Mouse (Mus musculus): ENCODE measurements at regions not wholly inside any gene's neighbourhood (a gene's known extent, or its start where the extent isn't known, plus 50 kb on each side); places are given as distances from the start of the nearest gene placed in this dataset.

DNA sequence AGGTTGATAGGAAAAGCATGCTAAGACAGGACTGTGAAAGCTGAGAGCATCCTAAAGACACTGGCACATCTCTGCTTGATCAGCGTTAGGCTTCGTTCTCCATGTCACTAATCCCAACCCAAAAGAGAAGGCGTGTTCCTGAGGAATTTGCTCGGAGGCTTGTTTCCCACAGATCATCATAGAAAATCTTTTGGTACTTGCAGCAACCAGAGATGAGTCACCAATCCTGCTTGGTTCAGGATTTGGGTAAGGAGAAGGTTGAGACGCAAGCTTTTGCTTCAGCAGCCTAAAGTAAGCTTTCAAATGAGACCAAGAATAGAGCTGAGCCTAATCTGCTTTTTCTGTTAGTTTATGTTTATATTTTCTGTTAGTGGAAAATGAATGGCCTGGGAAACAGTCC, 80.7 kb downstream of the Tnfsf18 start:
- Histone ChIP-seq H3K36me3 (ENCODE audit: insufficient read depth, low read length) (no peaks in the 10 kb centered on the region), H3K27me3 (ENCODE audit: insufficient read depth, low read length) (no peaks in the 10 kb centered on the region), H3K9me3 (ENCODE audit: low read length) (no peaks in the 10 kb centered on the region), H3K4me3 (ENCODE audit: low read depth, low read length) (no peak overlapping the region), H3K9ac (replicated peaks; ENCODE audit: low read length, poor library complexity, severe bottlenecking) (no peak overlapping the region), H3K4me1 (ENCODE audit: insufficient read depth, low read length) (no peaks in the 10 kb centered on the region), H3K4me2 (ENCODE audit: low read depth, low read length, poor library complexity, severe bottlenecking) (no peak overlapping the region), H3K27ac (ENCODE audit: low read depth, low read length) (no peak overlapping the region)
- 85% methylated on average over 5 of the region's 5 CpGs for WGBS
- ATAC-seq (ENCODE audit: low FRiP score) (no peak), DNase-seq (ENCODE audit: low spot score) (no peak)
- TF ChIP-seq CTCF (IDR thresholded peaks at IDR 0.05), result no peak

GRCm38 (mm10) chr1:161570762-161571161, 76.3 kb downstream of the Tnfsf18 start:
- H3K4me3 ChIP-seq (ENCODE audit: low read depth, low read length), result no peak overlapping the region
- DNase-seq (ENCODE audit: low spot score) (no peak), ATAC-seq (ENCODE audit: low FRiP score) (no peak)
- H3K4me2 ChIP-seq (ENCODE audit: low read depth, low read length, poor library complexity, severe bottlenecking), result no peak overlapping the region
- H3K27ac ChIP-seq (ENCODE audit: low read depth, low read length), result no peak overlapping the region
- H3K9me3 ChIP-seq (ENCODE audit: low read length), result no peaks in the 10 kb centered on the region
- no peaks in the 10 kb centered on the region for H3K36me3 ChIP-seq (ENCODE audit: insufficient read depth, low read length)
- H3K4me1 ChIP-seq (ENCODE audit: insufficient read depth, low read length), result no peaks in the 10 kb centered on the region
- H3K27me3 ChIP-seq (ENCODE audit: insufficient read depth, low read length), result no peaks in the 10 kb centered on the region
- 81% methylated on average over 3 of the region's 3 CpGs for WGBS
- no peak for TF ChIP-seq CTCF (IDR thresholded peaks at IDR 0.05)
- no peak overlapping the region for H3K9ac ChIP-seq (replicated peaks; ENCODE audit: low read length, poor library complexity, severe bottlenecking)

DNA sequence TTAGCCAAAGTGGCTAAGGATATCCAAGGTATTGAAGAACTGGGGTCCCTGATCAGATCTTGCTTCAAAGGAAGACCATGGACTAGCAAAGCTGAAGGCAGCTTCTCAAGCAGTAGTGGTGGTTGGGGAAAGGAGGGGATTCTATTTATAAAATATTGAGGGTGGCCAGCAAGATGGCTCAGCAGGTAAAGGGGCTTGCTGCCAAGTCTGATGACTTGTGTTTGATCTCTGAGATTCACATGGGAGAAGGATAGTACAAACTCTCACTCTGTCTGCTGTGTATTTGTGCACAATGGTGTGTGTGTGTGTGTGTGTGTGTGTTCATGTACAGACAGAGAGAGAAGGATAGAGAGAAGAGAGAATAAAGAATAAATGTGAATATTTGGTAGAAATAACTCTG, 73.4 kb downstream of the Tnfsf18 start:
- H3K4me2 ChIP-seq (ENCODE audit: low read depth, low read length, poor library complexity, severe bottlenecking), result no peak overlapping the region
- TF ChIP-seq CTCF (IDR thresholded peaks at IDR 0.05), result no peak

DNA sequence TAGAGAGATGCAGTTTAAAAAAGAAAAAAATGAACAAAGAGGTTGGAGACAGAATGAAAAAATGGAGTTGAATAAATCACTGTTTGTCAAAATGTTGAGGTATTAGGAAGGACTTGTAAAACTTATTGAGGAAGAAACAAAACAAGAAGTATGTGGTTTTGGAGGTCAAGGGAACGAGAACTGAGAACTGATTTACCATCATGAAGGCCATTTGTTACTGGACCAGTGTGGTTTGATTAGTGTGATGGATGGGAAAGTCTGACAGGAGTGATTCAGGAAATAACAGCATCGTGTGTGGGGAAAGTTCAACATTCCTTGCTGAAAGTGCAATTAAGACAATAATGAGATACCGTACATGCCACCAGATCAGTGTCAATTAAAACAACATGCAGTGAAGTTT, 65.9 kb downstream of the Tnfsf18 start:
- TF ChIP-seq CTCF (IDR thresholded peaks at IDR 0.05), result no peak
- Histone ChIP-seq H3K4me3 (ENCODE audit: low read depth, low read length) (no peak overlapping the region), H3K4me2 (ENCODE audit: low read depth, low read length, poor library complexity, severe bottlenecking) (no peak overlapping the region), H3K27me3 (ENCODE audit: insufficient read depth, low read length) (no peaks in the 10 kb centered on the region), H3K9me3 (ENCODE audit: low read length) (no peaks in the 10 kb centered on the region), H3K36me3 (ENCODE audit: insufficient read depth, low read length) (no peaks in the 10 kb centered on the region), H3K4me1 (ENCODE audit: insufficient read depth, low read length) (no peaks in the 10 kb centered on the region), H3K9ac (replicated peaks; ENCODE audit: low read length, poor library complexity, severe bottlenecking) (no peak overlapping the region), H3K27ac (ENCODE audit: low read depth, low read length) (no peak overlapping the region)
- 87% methylated on average over 3 of the region's 3 CpGs for WGBS
- ATAC-seq (ENCODE audit: low FRiP score) (no peak), DNase-seq (ENCODE audit: low spot score) (no peak)

More for the DNA sequence above, 73.4 kb downstream of the Tnfsf18 start:
- no peaks in the 10 kb centered on the region for H3K36me3 ChIP-seq (ENCODE audit: insufficient read depth, low read length)
- H3K9me3 ChIP-seq (ENCODE audit: low read length), result no peaks in the 10 kb centered on the region
- DNase-seq (ENCODE audit: low spot score), result no peak
- no peaks in the 10 kb centered on the region for H3K27me3 ChIP-seq (ENCODE audit: insufficient read depth, low read length)
- H3K4me1 ChIP-seq (ENCODE audit: insufficient read depth, low read length), result no peaks in the 10 kb centered on the region
- no peak overlapping the region for H3K4me3 ChIP-seq (ENCODE audit: low read depth, low read length)
- H3K27ac ChIP-seq (ENCODE audit: low read depth, low read length), result no peak overlapping the region
- no peak overlapping the region for H3K9ac ChIP-seq (replicated peaks; ENCODE audit: low read length, poor library complexity, severe bottlenecking)
- ATAC-seq (ENCODE audit: low FRiP score), result no peak

Measured in midbrain, postnatal 0 days (tissue).